Mouse (Mus musculus): ENCODE measurements at regions not wholly inside any gene's neighbourhood (a gene's known extent, or its start where the extent isn't known, plus 50 kb on each side); places are given as distances from the start of the nearest gene placed in this dataset.
"Not testable (repeated sequence)": the region's sequence is repeated elsewhere in the genome, so short reads cannot be mapped to it uniquely, and the experiment has no call there.

GRCm38 (mm10) chr3:157423447-157423846 is 110.5 kb upstream of the Zranb2 start:
- TF ChIP-seq EP300 (optimal IDR thresholded peaks at IDR 0.05); CTCF (IDR thresholded peaks at IDR 0.05; ENCODE audit: low read depth): not testable (repeated sequence)
